Mouse (Mus musculus): ENCODE results near the gene Gsx1. TPM values are rescaled to one million over a fixed set of nuclear protein-coding genes. Genes with fewer than 3 reads are reported as not detected.
A peak's percentile ranks its signal among the peaks of the same experiment; 100 is the strongest.

The Gsx1 gene
- polyA plus RNA-seq (2015; fragmentation: Nextera tagmentation; extraction: Ambion mirVana): 5.8 and 7.2 TPM in 2 replicates

DNA sequence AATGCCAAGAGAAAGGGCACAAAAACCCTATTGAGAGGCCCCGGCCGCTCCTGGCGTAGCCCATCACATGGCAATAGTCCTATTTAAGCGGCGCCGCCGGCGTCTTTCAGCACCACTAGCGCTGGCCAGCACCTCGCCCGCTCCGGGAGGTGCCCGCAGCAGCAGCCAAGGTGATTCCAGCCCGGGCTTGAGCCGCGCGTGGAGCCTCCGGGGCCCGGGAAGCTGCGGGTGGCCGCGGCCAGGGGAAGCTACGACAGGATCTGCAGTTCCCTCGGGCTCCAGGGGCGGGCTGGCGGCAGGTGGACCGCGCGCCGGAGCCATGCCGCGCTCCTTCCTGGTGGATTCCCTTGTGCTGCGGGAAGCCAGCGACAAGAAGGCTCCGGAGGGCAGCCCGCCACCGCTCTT is at the start of gene Gsx1:
TSS of gene Gsx1 (plus strand) at position 126 of the 405 bp plus-strand sequence.
- under 1% methylated on average over 23 of the region's 37 CpGs for WGBS
- H3K4me2 ChIP-seq: peak within 1 kb of the TSS; percentile 57
- H3K27ac ChIP-seq: peak within 1 kb of the TSS; percentile 44; the same call in 1 of the 2 replicates
- peak within 1 kb of the TSS; percentile 63; the same call in 1 of the 2 replicates for H3K9ac ChIP-seq
- H3K4me1 ChIP-seq (replicated peaks): peaks cover 41% of the 10 kb centered on the region
- peak; percentile 61 for ATAC-seq (ENCODE audit: low FRiP score)
- H3K27me3 ChIP-seq: peaks cover 96% of the 10 kb centered on the region
- H3K9me3 ChIP-seq: peaks cover 1% of the 10 kb centered on the region
- peak within 1 kb of the TSS; percentile 42 for H3K4me3 ChIP-seq
- no peaks in the 10 kb centered on the region for H3K36me3 ChIP-seq

DNA sequence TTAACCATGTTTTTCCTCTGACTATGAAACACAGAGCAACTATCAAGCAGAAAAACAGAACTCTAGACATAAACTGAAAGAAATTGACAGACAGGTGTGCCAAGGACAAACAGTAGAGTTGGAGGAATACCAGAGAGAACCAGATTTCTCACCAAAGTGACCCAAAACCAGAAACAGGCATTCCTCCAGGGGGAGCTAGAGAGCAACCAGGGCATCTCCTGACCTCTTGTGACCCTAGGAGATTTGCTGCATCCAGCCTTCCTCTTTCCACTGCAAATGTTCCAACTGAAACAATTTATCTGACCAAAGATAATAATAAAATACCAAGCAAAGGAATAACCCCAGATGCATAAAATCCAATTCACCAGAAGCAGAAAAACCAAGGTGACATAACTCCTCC is 41.2 kb upstream of the Gsx1 start:
- no peak overlapping the region for H3K9ac ChIP-seq
- H3K27ac ChIP-seq: no peak overlapping the region
- H3K4me1 ChIP-seq (replicated peaks): no peaks in the 10 kb centered on the region
- no peaks in the 10 kb centered on the region for H3K36me3 ChIP-seq
- H3K9me3 ChIP-seq: peaks cover 5% of the 10 kb centered on the region
- no peak overlapping the region for H3K4me2 ChIP-seq
- H3K27me3 ChIP-seq: peaks cover 30% of the 10 kb centered on the region
- ATAC-seq (ENCODE audit: low FRiP score): no peak
- H3K4me3 ChIP-seq: no peak overlapping the region

DNA sequence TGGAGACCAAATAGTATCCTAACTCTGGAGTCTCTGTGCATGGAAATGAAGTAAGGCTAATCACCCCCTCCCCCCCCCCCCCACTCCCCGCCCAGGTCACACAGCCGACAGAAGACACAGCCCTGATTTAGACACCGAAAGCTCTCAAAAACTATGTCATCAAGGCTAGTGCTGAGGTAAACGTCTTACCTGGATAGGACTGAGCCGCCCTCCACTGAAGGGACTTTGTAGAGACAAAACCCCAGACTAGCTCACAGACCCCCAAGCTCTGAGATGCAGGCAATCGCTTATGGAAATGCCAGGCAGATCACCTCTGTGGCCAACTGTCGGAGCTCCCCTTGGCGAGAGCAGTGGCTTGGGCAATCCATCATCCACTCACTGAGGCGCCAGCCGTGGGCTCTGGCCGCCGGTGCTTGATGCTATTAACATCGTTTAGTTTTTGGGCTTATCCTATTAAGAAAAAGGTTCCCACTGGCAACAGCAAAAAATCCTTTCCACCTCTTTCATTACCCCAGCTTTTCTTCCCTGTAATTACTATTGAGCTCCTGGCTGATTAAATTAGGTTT is 33.6 kb upstream of the Gsx1 start:
- no peak overlapping the region for H3K4me3 ChIP-seq
- H3K36me3 ChIP-seq: no peaks in the 10 kb centered on the region
- H3K27ac ChIP-seq: peak overlapping the region; percentile 40; the same call in 1 of the 2 replicates
- ATAC-seq (ENCODE audit: low FRiP score): peak; percentile 66
- peaks cover 68% of the 10 kb centered on the region for H3K27me3 ChIP-seq
- peak overlapping the region; percentile 32 for H3K4me2 ChIP-seq
- 1% methylated on average over 13 of the region's 13 CpGs for whole genome bisulfite sequencing
- no peak overlapping the region for H3K9ac ChIP-seq
- peaks cover 23% of the 10 kb centered on the region for H3K4me1 ChIP-seq (replicated peaks)
- H3K9me3 ChIP-seq: no peaks in the 10 kb centered on the region

DNA sequence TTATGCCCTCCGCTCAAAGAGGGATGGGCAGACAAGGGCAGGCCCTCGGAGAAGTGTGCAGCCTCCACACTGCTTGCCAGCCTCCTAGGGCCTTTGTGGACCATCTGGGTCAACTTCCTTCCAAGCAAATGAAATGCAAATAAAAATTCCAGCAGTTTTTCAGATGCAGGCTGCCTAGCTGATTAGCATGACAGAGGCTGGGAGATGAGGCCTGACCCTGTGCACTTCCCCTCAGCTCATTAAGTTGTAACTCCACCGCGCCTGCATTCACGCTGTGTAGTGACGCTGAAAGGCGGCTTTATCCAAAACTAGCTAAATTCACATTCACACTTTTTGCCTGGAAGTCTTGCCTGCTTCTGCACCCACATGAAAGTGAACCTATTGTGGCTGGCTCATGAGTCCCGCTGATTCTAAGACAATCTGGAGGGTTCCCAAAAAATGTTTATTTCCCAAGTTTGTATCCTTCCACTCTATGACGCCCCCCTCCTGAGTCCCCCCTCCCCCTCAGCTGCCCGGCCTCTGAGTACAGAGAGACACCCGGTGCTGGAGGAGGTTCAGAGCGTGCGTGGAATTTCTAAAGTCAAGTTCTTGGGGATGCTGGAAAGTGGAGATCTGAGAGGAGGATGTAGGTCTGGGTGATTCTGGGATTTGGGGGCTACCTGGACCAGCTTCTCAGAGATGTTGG is 32.9 kb upstream of the Gsx1 start:
- Histone ChIP-seq H3K4me2 (peak overlapping the region; percentile 32), H3K9me3 (no peaks in the 10 kb centered on the region), H3K27me3 (peaks cover 68% of the 10 kb centered on the region), H3K4me3 (no peak overlapping the region), H3K9ac (no peak overlapping the region), H3K36me3 (no peaks in the 10 kb centered on the region), H3K4me1 (replicated peaks) (peaks cover 23% of the 10 kb centered on the region), H3K27ac (0 out of 2 replicates have a peak overlapping the region, but pooled peaks have one; percentile 40)
- WGBS: 2% methylated on average over 13 of the region's 13 CpGs
- peak; percentile 93 for ATAC-seq (ENCODE audit: low FRiP score)

DNA sequence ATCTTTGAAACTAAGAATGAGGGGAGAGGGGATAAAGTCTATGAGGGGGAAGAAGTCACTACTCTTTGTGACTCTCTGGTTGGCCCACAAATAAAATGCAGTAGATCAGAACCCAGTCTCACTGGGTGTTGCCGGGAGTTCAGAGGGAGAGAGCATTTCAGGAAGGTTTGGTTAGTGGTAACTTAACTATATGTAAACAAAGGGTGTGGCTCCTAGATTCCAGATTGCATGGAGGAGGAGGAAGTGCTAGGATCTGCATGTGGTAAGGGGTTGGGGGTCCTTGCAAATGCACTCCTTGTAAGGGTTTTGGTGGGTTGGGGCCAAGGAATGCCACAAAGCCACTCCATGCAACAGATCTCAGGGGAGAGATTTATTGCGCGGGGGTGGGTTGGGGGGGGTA is 32.1 kb upstream of the Gsx1 start:
- no peaks in the 10 kb centered on the region for H3K9me3 ChIP-seq
- no peak overlapping the region for H3K27ac ChIP-seq
- H3K36me3 ChIP-seq: no peaks in the 10 kb centered on the region
- peaks cover 23% of the 10 kb centered on the region for H3K4me1 ChIP-seq (replicated peaks)
- H3K27me3 ChIP-seq: peaks cover 69% of the 10 kb centered on the region
- no peak overlapping the region for H3K4me2 ChIP-seq
- H3K9ac ChIP-seq: no peak overlapping the region
- no peak for ATAC-seq (ENCODE audit: low FRiP score)
- 30% methylated on average over 3 of the region's 3 CpGs for WGBS
- no peak overlapping the region for H3K4me3 ChIP-seq

DNA sequence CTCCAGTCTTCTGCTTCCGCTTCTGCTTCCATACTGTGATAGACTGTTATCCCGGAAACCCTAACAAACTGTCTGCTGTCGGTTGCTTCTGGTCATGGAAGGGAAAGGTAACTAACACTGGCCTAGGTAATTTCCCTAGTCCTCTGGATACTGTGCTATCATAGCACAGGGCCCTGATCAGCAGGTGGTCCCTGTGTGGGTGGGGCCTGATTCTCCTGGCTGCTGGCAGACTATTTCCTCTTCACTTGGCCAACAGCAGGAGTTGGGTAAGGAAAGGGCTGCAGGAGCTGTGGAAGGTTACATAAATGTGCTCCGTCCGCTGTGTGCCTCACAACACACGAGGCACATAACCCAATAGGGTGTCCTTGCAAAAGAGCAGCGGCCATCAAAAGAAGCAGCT is 31.1 kb upstream of the Gsx1 start:
- H3K27me3 ChIP-seq: peaks cover 59% of the 10 kb centered on the region
- no peaks in the 10 kb centered on the region for H3K36me3 ChIP-seq
- no peaks in the 10 kb centered on the region for H3K9me3 ChIP-seq
- H3K27ac ChIP-seq: no peak overlapping the region
- no peak overlapping the region for H3K4me2 ChIP-seq
- WGBS: 77% methylated on average over 7 of the region's 7 CpGs
- peaks cover 23% of the 10 kb centered on the region for H3K4me1 ChIP-seq (replicated peaks)
- ATAC-seq (ENCODE audit: low FRiP score): no peak
- no peak overlapping the region for H3K4me3 ChIP-seq
- H3K9ac ChIP-seq: no peak overlapping the region

DNA sequence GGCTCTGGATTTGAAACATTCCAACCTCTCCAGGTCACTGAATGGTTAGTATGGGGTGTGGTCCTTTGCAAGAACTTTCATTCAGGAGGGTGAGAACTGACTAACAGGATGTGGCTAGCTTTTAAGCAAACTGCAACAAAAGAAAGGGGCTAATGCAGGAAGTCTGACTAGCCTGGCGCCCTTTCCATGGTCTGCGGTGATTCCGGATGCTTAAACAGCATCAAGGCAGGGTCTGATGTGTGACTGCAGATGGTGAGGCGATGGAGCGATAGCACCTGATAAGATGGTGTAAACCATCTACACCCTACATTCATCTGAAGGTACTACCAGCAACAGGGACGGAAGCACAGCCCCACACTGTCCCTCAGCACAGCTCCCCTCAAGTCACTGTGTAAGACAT is 29.2 kb upstream of the Gsx1 start:
- H3K4me2 ChIP-seq: no peak overlapping the region
- no peaks in the 10 kb centered on the region for H3K9me3 ChIP-seq
- H3K4me3 ChIP-seq: no peak overlapping the region
- 90% methylated on average over 6 of the region's 6 CpGs for WGBS
- H3K27me3 ChIP-seq: peaks cover 54% of the 10 kb centered on the region
- peaks cover 22% of the 10 kb centered on the region for H3K4me1 ChIP-seq (replicated peaks)
- ATAC-seq (ENCODE audit: low FRiP score): no peak
- H3K36me3 ChIP-seq: no peaks in the 10 kb centered on the region
- H3K9ac ChIP-seq: no peak overlapping the region
- H3K27ac ChIP-seq: no peak overlapping the region

DNA sequence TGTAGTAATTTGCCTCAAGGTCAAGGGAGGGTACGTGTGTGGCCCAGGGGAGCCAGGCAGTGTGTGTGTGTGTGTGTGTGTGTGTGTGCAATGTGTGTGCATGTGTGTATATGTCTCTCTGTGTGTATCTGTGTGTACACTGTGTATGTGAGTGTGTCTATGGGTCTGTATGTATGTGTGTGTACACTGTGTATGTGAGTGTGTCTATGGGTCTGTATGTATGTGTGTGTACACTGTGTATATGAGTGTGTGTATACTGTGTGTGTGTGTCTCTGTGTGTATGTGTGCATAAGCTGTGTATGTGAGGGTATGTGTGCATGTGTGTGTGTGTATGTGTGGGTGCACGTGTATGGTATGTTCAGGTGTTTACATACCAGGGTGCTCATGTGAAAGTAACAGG is 28.7 kb upstream of the Gsx1 start:
- H3K27me3 ChIP-seq: peaks cover 52% of the 10 kb centered on the region
- no peaks in the 10 kb centered on the region for H3K9me3 ChIP-seq
- peaks cover 17% of the 10 kb centered on the region for H3K4me1 ChIP-seq (replicated peaks)
- H3K4me2 ChIP-seq: no peak overlapping the region
- no peak overlapping the region for H3K4me3 ChIP-seq
- 92% methylated on average over 2 of the region's 2 CpGs for WGBS
- H3K27ac ChIP-seq: no peak overlapping the region
- H3K9ac ChIP-seq: no peak overlapping the region
- no peak for ATAC-seq (ENCODE audit: low FRiP score)
- H3K36me3 ChIP-seq: no peaks in the 10 kb centered on the region

DNA sequence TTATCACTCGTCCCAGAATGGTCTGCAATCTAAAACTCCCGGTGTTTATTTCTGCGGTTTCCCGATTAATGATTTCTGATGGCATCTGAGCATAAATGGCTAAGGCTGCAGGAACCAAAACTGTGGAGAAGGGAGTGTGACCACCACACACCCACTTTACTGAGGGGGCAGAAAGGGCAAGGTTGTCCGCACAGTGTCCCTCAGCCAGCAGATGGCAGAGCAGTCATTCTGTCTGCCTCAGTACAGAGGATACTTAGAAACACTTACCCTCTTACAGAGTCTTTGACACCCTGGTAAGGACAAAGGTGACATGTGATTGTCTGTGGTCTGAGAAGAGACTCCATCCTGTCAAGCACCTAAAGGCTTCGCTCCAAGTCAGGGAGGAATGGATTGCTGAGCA is 23.4 kb upstream of the Gsx1 start:
- no peak overlapping the region for H3K9ac ChIP-seq
- peaks cover 50% of the 10 kb centered on the region for H3K27me3 ChIP-seq
- no peaks in the 10 kb centered on the region for H3K4me1 ChIP-seq (replicated peaks)
- WGBS: 92% methylated on average over 6 of the region's 6 CpGs
- no peak overlapping the region for H3K4me3 ChIP-seq
- no peaks in the 10 kb centered on the region for H3K36me3 ChIP-seq
- H3K4me2 ChIP-seq: no peak overlapping the region
- no peak overlapping the region for H3K27ac ChIP-seq
- no peaks in the 10 kb centered on the region for H3K9me3 ChIP-seq
- ATAC-seq (ENCODE audit: low FRiP score): no peak

DNA sequence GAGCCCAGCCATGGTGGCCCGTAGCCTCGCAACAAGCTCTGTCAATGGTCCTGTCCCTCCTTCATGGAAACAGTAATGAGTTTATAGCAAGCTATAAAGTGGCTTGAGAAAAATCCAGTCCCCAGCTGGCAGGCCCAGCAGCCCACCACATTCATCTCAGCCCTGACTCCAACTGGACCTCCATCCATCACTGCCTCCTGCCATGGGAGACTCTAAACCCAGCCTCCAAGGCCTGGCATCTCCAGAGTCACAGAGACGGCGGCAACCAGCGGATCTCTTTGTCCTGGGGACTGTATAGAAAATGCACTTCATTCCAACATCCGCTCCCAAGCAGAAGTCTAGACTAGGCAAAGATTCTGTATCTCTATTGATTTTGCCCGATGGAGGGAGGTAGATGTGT is 18.4 kb upstream of the Gsx1 start:
- Histone ChIP-seq H3K27me3 (peaks cover 38% of the 10 kb centered on the region; the same call in 1 of the 2 replicates), H3K4me2 (no peak overlapping the region), H3K9ac (no peak overlapping the region), H3K36me3 (no peaks in the 10 kb centered on the region), H3K4me1 (replicated peaks) (no peaks in the 10 kb centered on the region), H3K4me3 (no peak overlapping the region), H3K27ac (no peak overlapping the region), H3K9me3 (no peaks in the 10 kb centered on the region)
- no peak for ATAC-seq (ENCODE audit: low FRiP score)
- 50% methylated on average over 7 of the region's 7 CpGs for WGBS

DNA sequence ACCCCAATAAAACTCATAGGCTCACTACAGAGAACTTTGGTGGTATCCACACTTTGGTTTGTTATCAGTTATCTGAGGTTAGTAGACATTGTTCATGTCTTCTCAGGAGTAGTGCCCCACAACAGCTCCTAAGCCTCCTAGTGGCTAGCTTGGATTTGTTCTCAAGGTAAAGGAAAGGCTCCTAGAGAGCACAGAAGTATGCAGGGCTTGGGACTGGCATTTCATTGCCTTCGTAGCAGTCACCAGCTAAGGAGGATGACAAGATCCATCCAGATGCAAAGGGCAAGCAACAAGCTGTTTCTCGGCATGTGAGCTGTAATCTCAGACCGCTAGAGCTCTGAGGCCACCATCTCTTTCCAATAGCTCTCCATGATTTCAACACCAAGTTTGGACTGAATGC is 14.4 kb upstream of the Gsx1 start:
- H3K27ac ChIP-seq: no peak overlapping the region
- WGBS: 91% methylated on average over 3 of the region's 3 CpGs
- peaks cover 29% of the 10 kb centered on the region; the same call in 1 of the 2 replicates for H3K27me3 ChIP-seq
- ATAC-seq (ENCODE audit: low FRiP score): no peak
- no peak overlapping the region for H3K4me2 ChIP-seq
- no peaks in the 10 kb centered on the region for H3K9me3 ChIP-seq
- H3K9ac ChIP-seq: no peak overlapping the region
- no peaks in the 10 kb centered on the region for H3K4me1 ChIP-seq (replicated peaks)
- no peaks in the 10 kb centered on the region for H3K36me3 ChIP-seq
- H3K4me3 ChIP-seq: no peak overlapping the region

DNA sequence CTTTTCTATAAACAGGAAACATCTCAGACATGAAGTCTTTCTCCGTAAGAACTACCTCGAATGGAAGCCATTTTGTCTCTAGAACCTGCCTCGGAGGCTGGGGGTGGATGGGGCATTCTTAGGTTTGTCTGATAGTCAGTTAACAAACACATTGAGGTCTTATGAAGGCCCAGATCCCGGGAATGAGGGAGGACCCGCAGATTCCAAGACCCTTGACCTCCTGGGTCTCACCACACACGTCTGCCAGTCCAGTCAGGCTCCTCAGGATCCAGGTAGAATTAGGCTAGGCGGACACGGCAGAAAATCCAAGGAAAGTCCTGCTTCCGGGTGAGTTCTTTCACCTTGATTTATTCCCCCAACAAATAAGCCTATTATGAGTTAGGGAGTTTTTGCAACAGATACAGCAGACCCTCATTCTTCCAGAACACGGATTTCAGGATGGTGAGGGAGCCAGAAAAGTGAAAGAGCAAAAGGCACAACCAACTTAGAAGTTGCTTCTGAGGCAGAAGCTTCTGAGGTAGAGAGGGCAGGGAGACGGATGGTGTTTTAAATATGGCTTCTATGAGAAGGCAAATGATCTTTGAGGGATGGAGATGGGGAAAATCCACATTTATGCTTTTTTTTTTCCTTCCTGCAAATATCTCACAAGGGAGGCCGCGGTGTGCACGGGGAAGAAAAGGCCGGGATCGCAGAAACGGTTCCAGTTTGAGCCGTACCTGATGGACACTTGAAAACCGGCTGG is 3.2 kb upstream of the Gsx1 start:
- WGBS: 11% methylated on average over 18 of the region's 19 CpGs
- Histone ChIP-seq H3K4me2 (peak overlapping the region; percentile 57; the same call in 1 of the 2 replicates), H3K27me3 (peaks cover 92% of the 10 kb centered on the region), H3K9ac (no peak overlapping the region), H3K36me3 (no peaks in the 10 kb centered on the region), H3K9me3 (peaks cover 10% of the 10 kb centered on the region), H3K4me3 (no peak overlapping the region; the same call in 1 of the 2 replicates), H3K27ac (no peak overlapping the region), H3K4me1 (replicated peaks) (peaks cover 41% of the 10 kb centered on the region)
- no peak for ATAC-seq (ENCODE audit: low FRiP score)

All from hindbrain, embryonic 13.5 days (tissue).